Mouse (Mus musculus): Measurements from ENCODE around the gene Dzip1.

GRCm38 (mm10) chr14:118909872-118910271 is 15.4 kb downstream of the Dzip1 start:
- TF ChIP-seq CTCF (IDR thresholded peaks at IDR 0.05; ENCODE audit: low read depth, low read length) (no peak), POLR2A (IDR thresholded peaks at IDR 0.05; ENCODE audit: insufficient read depth, low read length) (no peak), EP300 (IDR thresholded peaks at IDR 0.05; ENCODE audit: insufficient read depth, low read depth, low read length) (no peak)

All from ES-Bruce4 (cell line).